Mouse (Mus musculus): Measurements from ENCODE around the gene Zfp775. TPM values are rescaled to one million over a fixed set of nuclear protein-coding genes. Genes with fewer than 3 reads are reported as not detected.
A peak's percentile ranks its signal among the peaks of the same experiment; 100 is the strongest.

The Zfp775 gene
- total and polyA plus RNA-seq, 3 experiments, result 3.2 to 6.5 (median 3.5) TPM

DNA sequence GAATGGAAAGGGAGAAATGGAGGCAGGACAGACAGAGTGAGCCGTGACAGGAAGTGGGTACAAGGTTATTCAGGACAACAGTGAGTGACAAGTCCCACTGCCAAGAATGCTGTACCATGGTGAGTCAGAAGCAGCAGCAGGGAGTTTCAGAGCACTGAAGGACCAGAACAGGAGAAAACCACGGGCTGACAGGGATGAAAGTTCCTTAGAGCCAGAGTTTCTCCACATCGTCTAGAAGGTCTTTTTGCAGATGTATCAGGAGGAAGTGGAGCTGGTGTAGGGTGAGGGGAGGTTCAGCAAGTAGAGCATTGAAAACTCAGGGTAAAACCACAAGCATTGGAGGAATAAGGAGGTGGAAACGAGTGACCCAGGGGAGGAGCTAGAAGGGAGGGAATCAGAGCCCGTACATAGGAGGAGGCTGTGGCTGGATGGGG is 22.6 kb upstream of the Zfp775 start (continued):
- TF ChIP-seq ZNF384 (IDR thresholded peaks at IDR 0.05; ENCODE audit: low read depth, low read length) (no peak), KAT2A (IDR thresholded peaks at IDR 0.05; ENCODE audit: insufficient replicate concordance, low read length) (0 out of 2 replicates have a peak, but pooled peaks have one; percentile 8), TCF12 (IDR thresholded peaks at IDR 0.05; ENCODE audit: low read depth, low read length) (no peak), ZMIZ1 (IDR thresholded peaks at IDR 0.05; ENCODE audit: low read depth, low read length) (no peak), JUN (IDR thresholded peaks at IDR 0.05; ENCODE audit: insufficient read depth, low read depth, low read length) (no peak), POLR2AphosphoS2 (IDR thresholded peaks at IDR 0.05; ENCODE audit: low read depth, low read length) (no peak), MYC (IDR thresholded peaks at IDR 0.05; ENCODE audit: low read depth, low read length) (0 out of 2 replicates have a peak, but pooled peaks have one; percentile 20)

DNA sequence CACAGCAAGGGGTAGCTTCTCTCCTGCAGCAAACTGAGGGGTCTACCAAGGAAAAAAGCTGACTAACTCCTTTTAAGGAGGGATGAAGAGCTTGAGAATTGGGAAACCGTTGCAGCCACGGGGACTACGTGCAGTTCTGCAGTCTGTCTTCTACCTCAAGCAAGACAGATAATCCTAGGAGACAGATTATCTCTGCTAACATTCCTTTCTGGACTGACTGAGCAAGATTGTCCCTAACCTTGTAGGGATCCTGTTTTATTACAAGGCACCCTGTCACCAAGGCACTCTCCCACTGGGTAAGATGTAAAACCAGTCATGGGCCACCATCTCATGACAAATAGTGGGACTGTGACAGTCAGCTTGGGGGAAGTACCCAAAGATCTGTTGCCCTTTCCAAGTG is 20.6 kb upstream of the Zfp775 start:
- DNase-seq (ENCODE audit: extremely low read depth), result no peak
- peaks cover 2% of the 10 kb centered on the region for H3K9me3 ChIP-seq (replicated peaks; ENCODE audit: low read length)
- in situ Hi-C loops (cut with MboI; ENCODE audit: low pct_ligation_motif_present, low pct_unique_long_range_greater_than_20kb, low sequenced_read_pairs), result no loop called here
- H3K27ac ChIP-seq (ENCODE audit: insufficient read depth, low read depth), result no peak overlapping the region
- no peak overlapping the region for H3K4me2 ChIP-seq (ENCODE audit: insufficient read depth, low read depth, poor library complexity, severe bottlenecking)
- no peak overlapping the region for H3K4me3 ChIP-seq (replicated peaks in 1 of 3; ENCODE audit: low read depth in 2 of 3, low read length in 2 of 3, poor library complexity in 1 of 3)
- dilution Hi-C loops (cut with MboI; ENCODE audit: extremely low pct_ligation_motif_present, extremely low pct_unique_long_range_greater_than_20kb, low sequenced_read_pairs), result no loop called here
- no peak overlapping the region for H3K9ac ChIP-seq (ENCODE audit: insufficient read depth, low read depth)
- TF ChIP-seq UBTF (IDR thresholded peaks at IDR 0.05; ENCODE audit: low read depth, low read length), result no peak
- no peak for TF ChIP-seq MXI1 (IDR thresholded peaks at IDR 0.05; ENCODE audit: low read depth, low read length)
- no peak for TF ChIP-seq POLR2AphosphoS2 (IDR thresholded peaks at IDR 0.05; ENCODE audit: low read depth, low read length)
- no peak for TF ChIP-seq SIN3A (IDR thresholded peaks at IDR 0.05; ENCODE audit: low read length)
- TF ChIP-seq KAT2A (IDR thresholded peaks at IDR 0.05; ENCODE audit: insufficient replicate concordance, low read length), result no peak
- no peak for TF ChIP-seq PAX5 (IDR thresholded peaks at IDR 0.05; ENCODE audit: low read length)
- no peak for TF ChIP-seq CTCF (conservative IDR thresholded peaks at IDR 0.05 in 1 of 2, IDR thresholded peaks at IDR 0.05 in 1 of 2; ENCODE audit: low read depth in 2 of 2, low read length in 2 of 2)
- TF ChIP-seq ETS1 (conservative IDR thresholded peaks at IDR 0.05; ENCODE audit: low read depth, low read length), result no peak
- no peak for TF ChIP-seq ZNF384 (IDR thresholded peaks at IDR 0.05; ENCODE audit: low read depth, low read length)
- TF ChIP-seq SMC3 (IDR thresholded peaks at IDR 0.05; ENCODE audit: low read depth, low read length), result no peak
- no peak for TF ChIP-seq ZMIZ1 (IDR thresholded peaks at IDR 0.05; ENCODE audit: low read depth, low read length)
- TF ChIP-seq JUND (conservative IDR thresholded peaks at IDR 0.05; ENCODE audit: low read depth, low read length), result no peak
- TF ChIP-seq HCFC1 (IDR thresholded peaks at IDR 0.05; ENCODE audit: low read depth, low read length), result no peak
- TF ChIP-seq ZKSCAN1 (IDR thresholded peaks at IDR 0.05; ENCODE audit: borderline replicate concordance, low read depth, low read length), result no peak
- no peak for TF ChIP-seq USF2 (conservative IDR thresholded peaks at IDR 0.05; ENCODE audit: low read depth, low read length)
- no peak for TF ChIP-seq ZC3H11A (IDR thresholded peaks at IDR 0.05; ENCODE audit: low read depth, low read length)
- TF ChIP-seq NELFE (IDR thresholded peaks at IDR 0.05; ENCODE audit: low read depth, low read length), result no peak
- no peak for TF ChIP-seq TBP (conservative IDR thresholded peaks at IDR 0.05; ENCODE audit: low read depth, low read length)
- H3K4me1 ChIP-seq (ENCODE audit: control insufficient read depth in 1 of 2, insufficient read depth in 2 of 2), result peaks cover 3 to 29% of the 10 kb centered on the region in 2 experiments
- H3K27me3 ChIP-seq (replicated peaks), result no peaks in the 10 kb centered on the region
- H3K79me2 ChIP-seq (replicated peaks; ENCODE audit: control insufficient read depth, extremely low read depth, insufficient read depth, poor library complexity, severe bottlenecking), result no peaks in the 10 kb centered on the region
- no peaks in the 10 kb centered on the region for H3K36me3 ChIP-seq (replicated peaks in 1 of 2; ENCODE audit: control insufficient read depth in 1 of 2, insufficient read depth in 1 of 2, low read length in 1 of 2)
